Mouse (Mus musculus) gastrocnemius, postnatal 25 days (tissue): Measurements from ENCODE around the gene Mrpl41. TPM values are rescaled to one million over a fixed set of nuclear protein-coding genes. Genes with fewer than 3 reads are reported as not detected.
A peak's percentile ranks its signal among the peaks of the same experiment; 100 is the strongest.

ENCODE experiments used
- DNase-seq: peaks from one replicate; pipeline ENCODE4 v3.0.0; 2022
- microRNA-seq, 2 experiments: library from miRNA; unstranded; fragments of <30 nt; microRNA quantifications; one replicate each; pipeline ENCODE4 v1.2.0; 2021; ENCODE audit warnings: borderline replicate concordance in 2 of 2
- total RNA-seq, 2 experiments: library from RNA; stranded (reverse); gene quantifications; 1 replicate in 1 of 2; 2 replicates in 1 of 2; pipeline ENCODE4 v1.2.3; 2021

Mrpl41 gene
- total RNA-seq, 2 experiments from 2014 or later = 38.5 to 46.3 TPM

DNA sequence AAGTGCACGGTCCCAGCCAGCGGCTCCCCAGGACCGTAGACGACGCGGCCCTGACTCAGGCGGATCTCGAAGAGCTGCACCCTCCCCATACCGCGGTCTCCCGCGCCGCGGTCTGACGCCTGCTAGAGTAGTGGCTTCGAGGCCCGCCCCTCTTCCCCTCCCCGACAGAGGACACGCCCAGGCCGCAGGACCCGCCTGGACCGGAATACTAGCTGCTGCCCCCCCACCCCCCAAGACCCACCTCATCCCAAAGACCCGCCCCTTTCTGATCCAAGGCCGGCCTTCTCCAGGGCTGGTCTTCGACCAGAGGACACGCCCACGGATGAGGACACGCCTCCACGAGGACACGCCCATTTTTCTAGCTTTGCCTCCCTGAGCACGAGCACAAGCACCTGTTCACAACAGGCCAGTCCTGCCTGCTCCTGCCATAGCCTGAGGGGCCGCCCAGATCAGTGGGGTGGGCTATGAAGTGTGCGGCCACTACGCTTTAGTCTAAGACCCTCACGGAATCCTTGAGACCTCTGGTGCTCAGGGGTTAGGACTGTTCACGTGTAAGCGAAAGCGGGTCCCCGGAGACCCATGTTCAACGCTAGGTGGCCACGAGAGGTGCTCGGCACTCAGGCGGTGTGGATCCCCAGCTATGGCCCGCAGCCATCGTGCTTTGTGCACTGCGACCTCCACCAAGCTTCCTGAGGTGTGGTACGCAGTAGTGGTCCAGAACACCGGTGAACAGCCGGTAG lies 39.7 kb downstream of the Mrpl41 start, which contains the start of gene Arrdc1:
TSS of gene Arrdc1 (minus strand) at position 196 of the 740 bp plus-strand sequence.
- DNase-seq = peak; percentile 88

- peak; percentile 32 for DNase-seq
Observed at GRCm38 (mm10) chr2:24934441-24934963, 40.4 kb downstream of the Mrpl41 start.

GRCm38 (mm10) chr2:24929593-24929992 lies 45.3 kb downstream of the Mrpl41 start:
- DNase-seq = no peak

DNA sequence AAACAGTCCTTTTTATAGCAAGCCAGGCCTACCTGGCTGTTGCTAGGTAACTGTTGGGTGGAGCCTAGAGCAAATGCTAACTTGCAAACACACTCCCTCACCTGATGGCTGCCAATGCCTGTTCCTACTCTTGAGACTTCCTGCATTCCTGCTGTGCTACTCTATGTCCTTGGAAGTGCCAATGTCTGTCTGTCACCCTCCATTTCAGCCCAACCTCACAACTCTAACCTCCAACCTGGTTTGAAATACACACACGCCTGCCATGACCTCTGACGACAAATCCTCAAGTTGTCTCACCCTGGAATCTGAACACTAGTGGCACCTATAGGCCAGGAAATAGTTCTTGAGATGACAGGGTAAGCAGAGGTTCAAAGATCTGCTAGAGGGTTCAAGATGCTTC lies 45.8 kb downstream of the Mrpl41 start:
- DNase-seq = no peak

GRCm38 (mm10) chr2:24927810-24928479 lies 47.0 kb downstream of the Mrpl41 start:
- peak; percentile 66 for DNase-seq

GRCm38 (mm10) chr2:24926965-24927358 lies 47.9 kb downstream of the Mrpl41 start:
- no peak for DNase-seq

DNA sequence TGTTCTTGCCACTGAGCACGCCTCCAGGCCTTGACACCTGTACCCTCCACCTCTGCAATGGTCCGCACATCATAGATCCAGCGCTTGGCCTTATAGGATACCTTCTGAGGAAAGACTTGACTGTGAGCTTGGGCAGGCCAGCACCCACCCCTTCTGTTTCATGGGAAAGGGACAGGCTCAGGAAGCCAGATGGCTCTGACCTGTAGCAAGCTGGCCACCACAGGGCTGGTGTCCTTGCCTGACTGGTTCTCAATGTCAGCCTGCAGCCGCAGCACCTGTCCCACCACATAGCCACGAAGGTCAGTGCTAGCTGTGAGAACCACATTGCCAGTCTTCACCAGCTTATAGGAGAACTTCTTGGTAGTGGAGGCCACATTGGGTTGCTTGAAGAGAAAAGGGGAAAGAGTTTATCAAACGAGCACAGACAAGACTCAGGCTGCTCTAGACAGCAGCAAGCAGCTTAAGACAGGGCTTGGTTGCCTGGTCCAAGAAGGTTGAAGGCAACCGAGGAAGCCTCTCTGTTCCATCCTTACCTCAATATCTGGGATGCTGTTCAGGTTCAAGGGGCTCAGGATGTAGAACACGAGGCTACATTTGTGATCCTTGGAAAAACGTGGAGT lies 48.4 kb downstream of the Mrpl41 start:
- no peak for DNase-seq

DNA sequence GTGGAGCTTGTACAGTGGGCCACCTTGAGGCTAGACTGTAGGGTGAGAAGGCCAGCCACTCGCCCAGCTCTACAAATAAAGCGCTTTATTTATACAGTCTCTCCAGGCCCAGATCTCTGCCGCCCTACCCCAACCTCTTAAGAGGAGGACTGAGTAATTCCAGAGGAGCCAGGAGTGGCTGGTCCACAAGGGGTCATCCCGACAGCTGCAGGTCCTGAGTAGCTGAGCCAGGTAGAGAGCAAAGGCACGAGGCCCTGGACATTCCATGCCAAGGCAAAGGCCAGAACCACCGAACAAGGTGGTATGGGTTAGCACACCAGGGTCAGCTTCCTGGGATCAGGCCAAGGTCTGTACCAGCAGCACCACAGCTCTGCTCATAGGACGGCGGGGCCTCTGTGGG lies 49.6 kb downstream of the Mrpl41 start:
- DNase-seq = no peak

Small RNA genes lying within 50 kb of the gene (microRNA-seq; reads per million reads assigned to microRNA genes)
- gene Gm22875 = 0 reads per million in 2 experiments

Other genes starting within 250 kb of the Mrpl41 start
- gene Cacna1b, start 211.9 kb downstream of the Mrpl41 start, total RNA-seq = under 1 TPM; 0.03 to 0.05 TPM
- 10 to 100 TPM; 27.5 to 27.7 TPM for gene Ehmt1, start 55.5 kb downstream of the Mrpl41 start, total RNA-seq
- 1 to 10 TPM; 2.4 to 2.5 TPM for gene Arrdc1, start 39.8 kb downstream of the Mrpl41 start, total RNA-seq
- gene Zmynd19, start 25.3 kb downstream of the Mrpl41 start, total RNA-seq = 10 to 100 TPM; 18.3 to 20.2 TPM
- 1 to 10 TPM; 3.1 to 3.2 TPM for gene Dph7, start 12.7 kb downstream of the Mrpl41 start, total RNA-seq
- gene Pnpla7, start 935 bp upstream of the Mrpl41 start, total RNA-seq = 10 to 100 TPM; 27.2 to 27.4 TPM
- 10 to 100 TPM; 12.8 to 15.9 TPM for gene Nsmf, start 79.3 kb upstream of the Mrpl41 start, total RNA-seq
- gene Entpd8, start 105.2 kb upstream of the Mrpl41 start, total RNA-seq = not detected
- not detected for gene Noxa1, start 120.1 kb upstream of the Mrpl41 start, total RNA-seq
- gene Nrarp, start 205.7 kb upstream of the Mrpl41 start, total RNA-seq = 1 to 10 TPM; 3.6 to 6.7 TPM
- 1 to 10 TPM; 1.1 to 1.3 TPM for gene Tor4a, start 221.8 kb upstream of the Mrpl41 start, total RNA-seq
- 10 to 100 TPM; 20.5 to 22.3 TPM for gene Nelfb, start 236.4 kb upstream of the Mrpl41 start, total RNA-seq
- gene Stpg3, start 239.5 kb upstream of the Mrpl41 start, total RNA-seq = not detected
- not detected for gene Fam166a, start 243.6 kb upstream of the Mrpl41 start, total RNA-seq
- gene Tubb4b, start 249.6 kb upstream of the Mrpl41 start, total RNA-seq = 100 to 1,000 TPM; 167 to 293 TPM